Mouse (Mus musculus): Measurements from ENCODE around the gene Rtn1.

Rtn1 gene

DNA sequence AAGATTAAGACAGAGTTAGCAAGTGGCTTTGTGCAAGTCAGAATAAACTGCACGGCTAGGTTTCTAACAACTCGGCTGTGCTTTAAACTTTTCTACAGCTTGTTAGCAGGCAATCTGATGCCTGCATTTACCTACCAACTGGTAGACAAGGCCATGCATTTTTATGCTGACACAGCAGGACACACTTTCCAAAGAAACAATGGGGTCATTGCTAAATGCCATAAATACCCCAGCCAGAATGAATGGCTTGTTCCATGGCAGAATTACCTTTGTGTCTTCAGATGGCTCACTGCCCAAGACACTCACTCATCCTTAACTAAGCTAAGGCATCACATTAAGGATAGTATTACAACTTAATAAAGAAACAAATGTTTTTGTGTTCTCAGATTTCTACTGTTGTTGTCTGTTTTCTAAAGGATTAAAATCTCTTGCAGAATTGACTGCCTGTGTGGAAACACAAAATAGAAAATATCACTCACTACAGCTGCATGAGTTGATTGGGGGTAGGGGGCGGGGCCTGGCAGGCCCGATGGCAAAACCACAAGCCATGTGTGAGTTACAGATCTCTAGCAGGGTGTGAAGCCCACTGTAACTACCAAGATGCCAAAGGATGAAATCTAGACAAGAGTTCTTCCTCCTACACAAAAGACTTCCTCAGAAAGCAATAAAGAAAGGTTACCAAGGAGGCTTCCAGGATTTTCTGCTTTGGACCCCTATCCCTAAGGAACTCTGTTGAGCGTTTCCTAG is 129.6 kb downstream of the Rtn1 start:
- in situ Hi-C loops (cut with MboI, MseI): no loop called here

DNA sequence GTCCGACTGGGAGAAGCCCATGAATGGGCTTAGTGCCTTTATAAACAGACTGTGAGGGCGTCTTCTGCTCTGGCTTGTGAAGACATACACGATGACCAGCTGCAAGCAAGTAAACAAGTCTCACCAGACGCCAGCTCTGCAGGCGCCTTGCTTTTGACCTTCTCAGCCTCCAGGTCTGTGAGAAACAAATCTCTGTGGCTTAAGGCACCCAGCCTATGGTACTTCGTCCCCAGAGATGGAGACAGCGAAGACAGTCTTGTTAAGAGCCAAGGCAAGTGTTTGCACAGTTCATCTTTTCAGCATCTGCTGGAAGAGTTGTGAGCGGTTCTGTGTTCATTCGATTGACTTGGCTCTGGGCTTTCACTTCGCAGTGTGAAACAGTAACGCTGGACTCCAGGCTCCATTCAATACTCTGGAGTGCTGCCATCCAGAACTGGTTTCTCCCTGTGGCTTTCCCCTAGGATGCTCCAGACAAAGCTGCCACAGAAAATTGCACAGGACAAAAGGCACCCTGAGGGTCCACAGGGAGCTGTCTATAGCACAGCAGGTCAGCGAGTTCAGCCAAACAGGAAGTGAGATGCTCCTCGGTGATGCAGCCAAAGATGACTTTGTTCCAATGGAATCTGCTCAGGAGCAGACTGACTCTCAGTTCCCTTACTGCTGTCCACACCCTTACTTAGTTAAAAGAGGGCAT is 135.0 kb downstream of the Rtn1 start:
- in situ Hi-C loops (cut with MboI, MseI): no loop called here

DNA sequence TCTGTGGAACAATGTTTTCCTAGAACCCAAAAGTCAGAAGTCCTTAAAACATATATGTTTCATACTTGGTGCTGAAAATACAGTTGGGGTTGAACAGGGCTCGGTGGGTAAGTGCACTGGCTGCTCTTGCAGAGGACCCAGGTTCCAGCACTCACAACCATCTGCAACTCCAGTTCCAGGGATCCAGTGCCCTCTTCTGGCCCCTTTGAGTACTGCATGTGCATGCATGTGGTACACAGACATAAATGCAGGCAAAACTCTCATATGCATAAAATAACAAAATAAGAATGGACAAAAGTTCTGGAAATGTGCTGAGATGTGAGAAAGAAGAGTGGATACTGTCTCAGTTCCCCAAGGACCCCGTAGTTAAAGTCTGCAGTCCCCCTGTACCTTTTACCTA is 141.2 kb downstream of the Rtn1 start:
- in situ Hi-C loops (cut with MboI, MseI): no loop called here

DNA sequence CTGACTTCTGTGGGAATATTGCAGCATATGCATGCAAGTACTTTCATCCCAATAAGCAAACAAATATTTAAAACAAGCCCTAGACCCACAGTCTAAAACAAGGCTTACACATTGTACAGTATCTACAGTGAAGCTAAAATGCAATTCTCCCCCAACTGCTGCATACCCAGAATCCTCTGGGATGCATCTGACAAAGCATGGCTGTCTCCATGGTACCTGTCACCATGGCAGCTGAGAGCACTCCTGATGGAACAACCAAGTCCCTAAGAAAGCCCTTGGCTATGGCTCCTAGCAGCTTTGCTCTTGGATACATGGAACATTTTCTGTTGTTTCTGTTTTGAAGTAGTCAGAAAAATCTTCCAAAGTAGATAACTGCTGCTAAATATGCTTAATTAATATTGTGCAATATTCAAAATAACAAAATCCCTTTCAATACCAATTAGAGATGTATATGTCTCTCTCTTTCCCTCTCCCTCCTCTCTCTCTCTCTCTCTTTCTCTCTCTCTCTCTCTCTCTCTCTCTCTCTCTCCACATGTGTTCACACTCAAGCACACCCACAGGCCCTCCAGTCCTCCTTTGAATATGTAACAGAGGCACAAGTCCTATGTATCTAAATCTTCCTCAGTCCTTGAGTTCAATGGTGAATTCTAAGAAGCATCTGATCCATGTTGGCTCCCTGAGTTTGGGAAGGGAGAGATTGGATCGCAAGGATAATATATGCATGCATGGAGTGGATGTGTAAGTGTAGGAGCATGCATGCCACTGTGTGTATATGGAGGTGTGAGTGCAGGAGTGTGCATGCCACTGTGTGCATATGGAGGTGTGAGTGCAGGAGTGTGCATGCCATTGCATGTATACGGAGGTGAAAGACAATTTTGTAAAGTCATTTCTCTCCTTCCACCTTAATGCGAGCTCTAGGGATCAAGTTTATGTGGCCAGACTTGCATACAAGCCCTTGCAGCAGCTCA is 143.3 kb downstream of the Rtn1 start:
- in situ Hi-C loops (cut with MboI, MseI): no loop called here

DNA sequence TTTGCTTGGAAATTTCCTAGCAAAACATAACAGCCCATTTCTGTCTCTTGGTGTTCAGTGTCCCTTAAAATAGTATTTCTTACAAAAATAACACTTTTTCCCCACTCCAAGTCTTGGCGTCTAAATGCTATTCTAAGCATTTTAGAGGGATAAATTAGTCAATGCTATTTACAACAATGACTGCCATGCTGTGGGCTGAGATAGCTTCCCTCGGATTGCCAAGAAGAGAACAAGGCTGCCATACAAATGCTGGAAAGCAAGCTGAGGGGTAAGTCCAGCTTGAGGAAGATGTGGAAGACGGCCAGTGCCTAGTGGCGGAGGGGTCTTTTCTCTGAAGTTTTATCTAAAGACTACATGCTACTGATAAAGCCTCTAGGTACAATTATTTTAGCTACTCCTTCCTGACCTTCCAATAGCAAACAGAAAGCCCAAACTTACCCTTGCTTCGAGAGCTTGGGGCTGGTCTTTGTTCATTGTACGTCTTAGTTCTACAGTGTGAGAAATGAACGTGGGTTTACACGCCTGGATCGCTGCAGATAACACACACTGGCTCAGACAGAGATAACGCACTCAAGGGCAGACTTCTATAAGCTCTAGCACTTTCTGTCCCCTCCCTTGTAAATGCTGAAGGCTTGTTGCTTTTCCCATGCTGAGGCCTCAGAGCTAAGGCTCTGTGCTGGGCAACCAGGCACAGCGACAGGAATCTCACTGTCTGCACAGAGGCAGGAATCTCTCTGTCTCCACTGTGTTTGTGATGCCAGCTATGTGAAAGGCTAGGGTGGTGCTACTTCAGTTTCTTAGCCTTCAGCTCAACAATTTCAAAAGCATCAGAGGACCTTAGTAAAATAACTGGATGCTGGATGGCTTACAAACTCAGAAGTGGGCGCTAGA is 145.4 kb downstream of the Rtn1 start:
- in situ Hi-C loops (cut with MboI, MseI): no loop called here

DNA sequence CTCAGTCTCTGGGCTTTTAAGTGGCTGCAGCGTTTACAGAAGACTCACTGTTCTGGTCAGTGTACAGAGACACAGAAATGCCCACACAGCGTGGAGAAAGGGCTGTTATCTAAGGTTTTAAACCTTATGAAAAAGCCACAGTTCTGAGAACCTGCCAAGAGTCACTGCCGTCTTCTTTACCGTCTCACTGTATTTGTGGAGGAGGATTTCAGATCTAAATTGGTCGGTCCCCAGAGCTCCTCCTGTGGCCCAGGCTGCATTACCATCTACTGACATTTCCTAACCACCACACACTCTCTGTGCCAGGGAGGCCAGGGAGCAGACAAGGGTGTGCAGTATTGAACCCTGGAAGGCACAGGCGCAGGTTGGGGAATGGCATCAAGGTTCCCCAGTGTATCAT is 151.9 kb downstream of the Rtn1 start:
- in situ Hi-C loops (cut with MboI, MseI): no loop called here

DNA sequence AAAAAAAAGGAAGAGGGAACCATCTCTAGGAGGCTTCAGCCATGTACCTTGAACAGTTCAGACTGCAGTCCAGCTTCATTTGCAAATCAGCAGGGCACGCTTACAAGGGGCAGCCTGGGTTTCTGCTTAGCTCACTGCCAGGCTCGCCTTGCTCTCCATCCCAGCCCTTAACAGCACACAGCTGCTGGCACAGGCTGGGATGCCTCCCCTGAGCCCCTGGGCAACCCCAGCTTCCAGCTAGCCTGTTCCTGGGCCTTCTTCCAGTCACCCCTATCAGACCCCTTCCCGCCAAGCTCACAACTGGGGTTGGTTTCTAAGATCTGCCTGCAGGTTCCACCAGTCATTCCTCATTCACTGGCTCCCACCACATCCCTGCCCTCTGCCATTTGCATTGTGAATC is 155.8 kb downstream of the Rtn1 start:
- in situ Hi-C loops (cut with MboI, MseI): no loop called here

DNA sequence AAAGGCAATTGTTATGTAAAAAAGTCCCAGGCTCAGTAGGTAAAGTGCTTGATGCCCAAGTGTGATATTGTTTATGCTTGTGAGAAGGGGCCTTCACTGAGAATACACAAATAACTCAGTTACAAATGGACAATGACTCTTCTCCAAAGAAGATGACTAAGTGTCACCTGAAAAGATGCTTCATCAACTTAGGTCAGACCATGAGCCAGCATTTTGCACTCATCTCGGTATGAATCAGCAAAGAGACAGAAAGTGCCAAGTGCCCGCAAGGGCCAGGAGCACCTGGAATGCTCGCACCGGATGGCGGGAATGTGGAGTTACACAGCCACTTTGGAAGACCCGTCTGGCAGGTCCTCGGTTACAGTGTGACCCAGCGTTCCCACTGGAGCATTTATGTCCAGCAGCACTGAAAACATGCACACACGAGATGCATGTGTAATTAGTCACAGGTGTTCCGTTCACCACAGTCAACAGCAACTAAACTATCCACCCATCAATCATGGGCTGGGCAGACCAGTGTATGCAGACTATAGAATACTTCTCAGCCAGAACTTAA is 156.9 kb downstream of the Rtn1 start:
- in situ Hi-C loops (cut with MboI, MseI): no loop called here

DNA sequence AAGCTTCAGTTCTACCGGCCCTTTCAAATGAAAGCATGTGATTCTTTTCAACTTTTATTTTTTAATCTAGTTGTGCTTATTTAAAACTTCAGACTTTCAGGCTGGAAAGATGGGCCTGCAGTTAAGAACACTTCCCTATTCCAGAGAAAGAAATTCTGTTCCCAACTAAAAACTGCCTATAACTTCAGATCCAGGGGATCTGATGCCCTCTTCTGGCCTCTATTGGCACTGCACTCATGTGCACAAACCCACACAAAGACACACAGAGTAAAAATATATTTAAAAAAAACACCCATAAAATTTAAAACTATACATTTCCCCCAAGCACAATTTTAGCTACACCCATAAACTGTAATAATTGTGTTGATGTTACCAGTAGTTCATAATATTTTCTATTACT is 163.9 kb downstream of the Rtn1 start:
- in situ Hi-C loops (cut with MboI, MseI): no loop called here

DNA sequence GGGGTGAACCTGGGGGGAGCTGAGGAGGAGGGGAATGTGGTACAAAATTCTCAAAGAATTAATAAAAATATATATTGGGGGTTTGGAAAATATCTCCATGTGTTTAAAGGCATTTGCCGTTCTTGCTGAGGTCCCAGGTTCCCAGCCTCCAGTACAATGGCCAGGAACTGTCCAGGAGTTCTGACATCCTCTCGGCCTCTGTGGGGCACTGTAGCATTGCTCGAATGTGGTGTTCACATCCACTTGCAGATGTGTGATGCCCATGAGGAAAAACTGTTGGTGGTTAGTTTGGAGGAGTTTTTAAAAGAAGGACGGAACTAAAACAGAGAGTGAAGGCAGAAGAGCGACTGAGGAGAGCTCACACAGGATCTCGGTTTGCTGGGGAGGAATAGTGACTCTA is 166.0 kb downstream of the Rtn1 start:
- in situ Hi-C loops (cut with MboI, MseI): no loop called here

DNA sequence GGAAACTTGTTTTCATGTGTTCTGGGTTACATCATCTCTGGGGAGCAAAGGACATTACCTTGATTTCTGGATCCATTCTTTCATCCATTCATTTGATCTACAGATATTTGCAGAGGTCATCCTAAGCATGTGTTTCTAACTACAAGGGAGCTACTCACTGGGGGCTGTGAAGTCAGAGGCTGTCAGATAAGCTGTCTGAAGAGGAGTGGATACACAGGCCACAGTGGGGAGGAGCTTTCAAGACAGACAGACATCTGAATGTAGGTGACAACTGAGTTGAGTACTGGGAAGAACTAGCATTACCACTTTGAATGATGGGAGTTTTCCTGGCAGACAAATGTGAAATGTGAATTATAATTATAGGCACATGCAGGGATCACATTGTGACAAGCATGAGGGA is 168.3 kb downstream of the Rtn1 start:
- in situ Hi-C loops (cut with MboI, MseI): no loop called here

DNA sequence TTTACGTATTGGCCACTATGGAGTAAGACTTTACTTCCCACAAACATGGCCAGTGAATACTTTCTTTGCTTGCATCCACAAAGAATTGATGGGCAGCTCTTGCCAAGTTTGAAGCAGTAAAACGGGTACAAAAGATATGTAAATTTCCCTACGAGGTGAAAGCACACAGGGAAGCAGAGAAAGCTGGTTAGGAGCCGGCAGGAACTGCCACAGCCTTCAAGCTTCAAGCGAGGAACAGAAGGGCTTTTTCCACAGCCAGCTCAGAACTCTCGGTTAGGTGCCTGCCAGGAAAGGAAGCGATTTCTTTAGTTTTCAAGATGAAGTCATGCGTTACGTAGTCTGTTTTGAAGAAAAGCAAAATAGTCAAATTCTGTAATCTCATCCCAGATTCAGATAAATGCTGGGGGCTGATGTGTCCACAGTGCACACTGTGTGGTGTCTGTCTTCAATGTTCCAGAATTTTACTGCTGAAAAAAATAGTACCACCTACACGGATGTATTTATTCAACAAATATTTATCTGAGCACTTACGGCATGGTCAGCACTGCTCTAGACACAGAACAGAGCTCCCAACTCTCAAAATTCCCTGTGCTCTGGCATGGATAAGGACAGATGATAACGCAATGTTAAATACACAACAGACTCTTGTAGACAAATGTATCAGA is 169.5 kb downstream of the Rtn1 start:
- in situ Hi-C loops (cut with MboI, MseI): no loop called here

DNA sequence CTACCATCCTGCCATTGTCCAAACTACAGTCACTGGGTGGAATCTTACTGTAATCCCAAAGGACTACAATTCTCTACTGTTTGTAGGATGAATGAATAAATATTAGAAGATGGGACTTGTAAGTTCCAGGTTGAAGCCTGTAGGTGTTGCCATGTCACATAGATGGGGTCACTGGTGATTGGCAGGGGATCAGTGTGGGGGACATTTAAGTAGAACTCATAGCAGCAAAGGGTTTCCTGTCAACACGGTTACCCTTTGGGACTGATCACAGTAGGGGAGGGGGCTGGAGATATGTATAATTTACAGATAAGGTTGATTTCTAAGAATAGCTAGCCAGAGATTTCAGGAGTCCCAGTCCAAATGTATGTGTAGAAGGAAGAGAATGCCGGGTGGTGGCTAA is 171.6 kb downstream of the Rtn1 start:
- in situ Hi-C loops (cut with MboI, MseI): no loop called here

DNA sequence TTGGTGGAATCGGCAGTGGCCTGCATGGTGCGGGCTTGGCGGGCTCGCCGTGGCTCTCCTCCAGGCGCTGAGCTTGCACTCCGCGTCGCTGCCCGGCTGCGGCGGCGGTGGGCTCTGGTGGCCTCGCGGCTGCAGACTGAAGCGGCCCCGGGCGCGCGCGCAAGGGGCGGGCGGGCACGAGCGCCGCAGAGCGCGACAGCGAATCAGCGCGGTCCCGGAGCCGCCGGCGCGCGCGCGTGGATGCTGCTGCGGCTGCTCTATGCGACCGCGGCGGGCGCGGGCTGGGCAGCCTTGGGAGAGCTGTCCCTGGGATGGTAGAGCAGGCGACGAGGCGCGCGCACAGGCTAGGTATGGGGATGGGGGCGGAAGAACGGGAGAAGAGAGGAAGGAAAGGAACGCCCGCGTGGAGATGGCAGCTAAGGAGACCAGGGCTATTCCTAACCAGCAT is 172.3 kb downstream of the Rtn1 start:
- in situ Hi-C loops (cut with MboI, MseI): no loop called here

DNA sequence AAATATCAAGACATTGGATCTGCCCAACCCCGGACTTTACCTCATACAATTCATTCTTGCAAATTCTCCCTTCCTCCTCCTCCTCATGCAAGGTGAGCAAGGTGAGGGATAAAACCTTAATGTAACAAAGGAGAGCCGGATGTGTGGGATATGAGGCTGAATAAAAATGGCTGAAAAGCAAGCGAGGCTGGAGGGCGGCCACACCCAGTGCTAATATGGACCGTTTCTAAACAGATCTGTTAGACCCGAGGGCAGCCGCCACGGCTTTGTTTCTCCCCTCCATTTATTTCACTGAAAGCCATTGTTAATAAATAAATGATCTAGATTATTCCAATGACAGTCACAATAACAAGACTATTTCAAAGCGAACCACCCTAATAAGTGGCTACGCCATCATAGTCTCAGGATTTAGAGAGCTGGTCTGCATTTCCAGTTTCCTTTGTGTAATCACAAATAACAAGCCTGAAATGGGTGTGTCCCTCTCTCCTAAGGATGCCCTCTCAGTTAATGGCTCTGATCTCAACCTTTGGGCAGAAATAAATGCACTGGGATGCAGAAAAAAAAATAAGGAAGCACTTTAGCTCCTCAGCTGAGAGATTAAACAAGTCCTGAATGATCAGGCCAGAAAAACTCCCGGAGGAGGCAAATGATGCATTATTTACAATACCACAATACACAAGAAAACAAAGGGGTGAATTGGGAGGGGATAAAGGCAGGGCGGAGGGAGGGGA is 173.1 kb downstream of the Rtn1 start:
- in situ Hi-C loops (cut with MboI, MseI): no loop called here

DNA sequence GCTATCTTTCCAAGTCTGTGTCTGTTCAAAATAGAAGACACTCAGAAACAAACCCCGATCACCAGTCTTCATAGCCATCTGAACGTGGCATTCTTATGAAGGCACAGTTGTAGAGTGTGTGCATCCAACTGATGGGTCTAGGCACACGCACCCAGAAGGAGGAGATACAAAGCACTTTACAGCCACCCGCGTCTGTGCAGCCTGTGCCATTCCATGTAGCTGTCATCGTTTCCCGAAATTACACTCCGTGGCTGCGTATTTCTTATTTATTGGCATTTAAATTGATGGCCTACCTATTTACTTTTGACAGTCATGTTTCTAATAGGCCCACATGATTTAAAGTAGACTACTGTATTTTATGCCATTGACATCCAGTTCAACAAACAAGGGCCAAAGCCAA is 173.9 kb downstream of the Rtn1 start:
- in situ Hi-C loops (cut with MboI, MseI): no loop called here

DNA sequence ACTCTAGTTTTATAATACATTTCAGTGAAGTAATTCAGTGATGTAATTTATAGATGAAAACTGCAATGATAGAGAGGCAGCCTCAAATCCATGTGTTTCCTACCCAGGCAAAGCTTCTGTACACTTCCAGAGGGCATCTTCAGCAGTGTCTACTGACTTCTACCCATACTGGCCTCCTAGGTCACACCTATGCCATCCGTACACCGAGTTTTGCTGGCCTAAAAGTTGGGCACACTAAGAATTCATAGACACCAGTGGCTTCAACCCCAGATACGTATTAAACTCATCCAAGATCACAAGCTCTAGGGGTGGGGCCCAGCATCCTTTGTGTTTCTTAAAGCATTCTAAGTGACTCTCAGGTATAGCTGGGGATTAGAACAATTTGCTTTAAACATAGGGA is 174.7 kb downstream of the Rtn1 start:
- in situ Hi-C loops (cut with MboI, MseI): no loop called here

DNA sequence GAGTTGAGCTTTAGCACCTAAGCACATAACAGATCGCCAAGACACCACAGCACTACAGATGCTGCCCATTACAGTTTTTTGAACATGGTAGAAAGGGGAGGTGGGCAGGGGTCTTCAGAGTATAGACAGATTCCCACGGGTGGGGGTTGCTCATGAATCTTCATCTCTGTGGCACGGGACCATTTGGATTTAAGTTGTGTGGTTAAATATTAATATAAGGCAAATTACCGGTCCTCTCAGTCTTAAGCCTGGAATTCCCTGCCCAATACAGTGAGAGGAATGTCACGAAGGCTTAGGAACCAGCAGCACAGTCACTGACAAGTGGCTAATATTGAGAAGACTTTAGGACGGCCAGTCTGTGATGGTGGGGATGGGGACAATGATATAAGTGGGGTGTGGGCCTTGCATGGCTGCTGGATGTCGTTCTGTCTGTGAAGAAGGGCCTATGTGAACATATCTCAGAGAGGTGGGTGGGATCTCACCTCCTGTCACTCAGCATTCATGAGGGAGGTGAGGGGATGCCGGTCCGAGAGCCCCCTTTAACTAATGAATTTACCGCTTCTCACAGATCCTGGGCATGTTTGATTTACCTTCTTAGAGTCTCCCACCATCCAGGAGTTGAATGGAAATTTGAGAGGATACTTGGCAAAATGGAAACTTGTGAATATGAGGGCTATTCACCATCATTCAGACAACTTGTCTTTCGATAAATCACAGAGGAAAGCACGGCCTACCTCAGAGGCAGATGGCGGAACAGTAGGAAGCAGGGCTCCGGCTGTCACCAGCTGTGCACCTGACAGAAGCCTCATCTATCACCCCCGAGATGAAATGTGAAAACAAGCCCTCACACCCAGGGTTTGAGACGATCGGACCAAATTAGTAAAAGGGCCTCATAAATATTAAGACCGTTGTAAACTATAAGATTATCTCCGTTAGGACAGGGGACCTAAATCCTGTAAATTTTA is 175.7 kb downstream of the Rtn1 start:
- in situ Hi-C loops (cut with MboI, MseI): no loop called here

DNA sequence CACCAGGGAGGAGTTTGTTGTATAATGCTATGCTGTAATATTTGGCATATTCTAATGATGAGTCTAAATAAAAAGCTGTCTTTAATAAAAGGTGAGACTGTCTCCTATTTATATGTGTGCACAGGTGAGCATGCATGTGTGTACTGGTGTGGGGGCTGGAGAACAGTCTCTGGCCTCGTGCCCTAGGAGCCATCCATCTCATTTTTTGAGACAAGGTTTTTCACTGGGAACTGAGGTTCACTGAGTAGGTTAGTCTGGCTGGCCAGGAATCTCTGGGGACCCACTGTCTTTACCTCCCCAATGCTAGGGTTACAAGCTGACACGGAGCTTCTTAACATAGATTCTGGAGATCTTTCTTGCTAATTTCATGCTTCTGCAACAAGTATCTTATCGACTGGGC is 176.7 kb downstream of the Rtn1 start:
- in situ Hi-C loops (cut with MboI, MseI): no loop called here

All from T-helper 1 cell (primary cell).